Mouse (Mus musculus) embryonic facial prominence, embryonic 13.5 days (tissue): ENCODE data around the gene 1810065E05Rik. TPM values are rescaled to one million over a fixed set of nuclear protein-coding genes. Genes with fewer than 3 reads are reported as not detected.

ENCODE experiments used
- ATAC-seq: fragments of 200-750 bp; cut with Nextera tagmentation; 2 replicates; pipeline ENCODE4 v1.8.0; 2017; ENCODE audit warnings: low read depth; ENCODE audit not compliant: insufficient number of reproducible peaks, insufficient read depth, low FRiP score, low TSS enrichment
- H3K27ac ChIP-seq: fragments of 300-500 bp; sonication (generic); 2 replicates; pipeline ENCODE4 v1.5.1; 2015; ENCODE audit warnings: moderate library complexity, mild to moderate bottlenecking, inconsistent platforms
- H3K27me3 ChIP-seq: fragments of 300-500 bp; sonication (generic); 2 replicates; pipeline ENCODE4 v1.6.1; 2015; ENCODE audit warnings: mild to moderate bottlenecking, inconsistent platforms
- H3K36me3 ChIP-seq: fragments of 300-500 bp; sonication (generic); 2 replicates; pipeline ENCODE4 v1.6.1; 2015; ENCODE audit warnings: mild to moderate bottlenecking, inconsistent platforms
- H3K4me1 ChIP-seq: fragments of 300-500 bp; sonication (generic); 2 replicates; pipeline ENCODE4 v1.6.1; 2015; ENCODE audit warnings: inconsistent platforms
- H3K4me2 ChIP-seq: fragments of 300-500 bp; sonication (generic); 2 replicates; pipeline ENCODE4 v1.6.1; 2015; ENCODE audit warnings: moderate library complexity, mild to moderate bottlenecking, inconsistent platforms
- H3K4me3 ChIP-seq: fragments of 300-500 bp; sonication (generic); 2 replicates; pipeline ENCODE4 v1.5.1; 2015; ENCODE audit warnings: mild to moderate bottlenecking, inconsistent platforms
- H3K9ac ChIP-seq: fragments of 300-500 bp; sonication (generic); 2 replicates; pipeline ENCODE4 v1.6.1; 2015; ENCODE audit warnings: mild to moderate bottlenecking, inconsistent platforms
- H3K9me3 ChIP-seq: fragments of 300-500 bp; sonication (generic); 2 replicates; pipeline ENCODE4 v1.6.1; 2016; ENCODE audit warnings: inconsistent platforms
- WGBS: fragments of 180-500 bp; shearing (Covaris S2); methylation state at CpG from one replicate; pipeline ENCODE4 v1.1.7; 2015; ENCODE audit warnings: mixed read lengths; 5-methylcytosine and 5-hydroxymethylcytosine counted together
- polyA plus RNA-seq: library from polyadenylated mRNA; unstranded; fragments of >200 nt; fragmentation: Nextera tagmentation; extraction: Ambion mirVana; gene quantifications from 2 replicates; pipeline ENCODE4 v1.2.1, GENCODE M21; 2015

The 1810065E05Rik gene
- polyA plus RNA-seq, 1 experiment from 2014 or later: not detected

GRCm38 (mm10) chr11:58452759-58453158 is 31.8 kb downstream of the 1810065E05Rik start, which contains the start of gene Lypd9:
Lypd9 (minus strand) TSS chr11:58452923.
- no peak within 1 kb of the TSS for H3K9ac ChIP-seq
- 94% methylated on average over 9 of the region's 9 CpGs for WGBS
- H3K4me2 ChIP-seq: no peak within 1 kb of the TSS
- H3K9me3 ChIP-seq: peaks cover 5% of the 10 kb centered on the region; the same call in 1 of the 2 replicates
- no peak within 1 kb of the TSS for H3K4me3 ChIP-seq
- peaks cover 6% of the 10 kb centered on the region; the same call in 1 of the 2 replicates for H3K4me1 ChIP-seq
- H3K27ac ChIP-seq: no peak within 1 kb of the TSS
- no peaks in the 10 kb centered on the region for H3K27me3 ChIP-seq
- no peaks in the 10 kb centered on the region for H3K36me3 ChIP-seq
- ATAC-seq: no peak

DNA sequence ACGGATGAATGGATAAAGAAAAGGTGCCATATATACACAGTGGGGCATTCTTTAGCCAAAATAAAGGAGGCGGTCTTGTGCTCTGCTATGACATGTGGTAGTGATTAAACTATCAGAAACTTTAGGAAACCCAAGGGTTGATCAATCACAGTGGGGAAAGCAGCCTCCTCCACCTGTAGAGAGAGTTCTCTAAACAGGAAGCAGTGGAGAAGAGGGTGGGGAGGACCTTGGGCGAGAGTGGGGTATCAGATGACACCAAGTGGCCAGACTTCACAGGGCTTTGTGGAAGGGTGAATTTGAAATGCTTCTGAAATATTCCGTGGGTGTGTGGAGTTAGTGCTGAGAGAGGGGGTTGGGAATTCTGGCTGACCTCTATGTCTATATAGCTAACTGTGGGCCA is 32.7 kb downstream of the 1810065E05Rik start:
- WGBS: 12% methylated on average over 4 of the region's 4 CpGs
- Histone ChIP-seq H3K27me3 (no peaks in the 10 kb centered on the region), H3K9ac (no peak overlapping the region), H3K4me1 (peaks cover 6% of the 10 kb centered on the region; the same call in 1 of the 2 replicates), H3K4me2 (no peak overlapping the region), H3K4me3 (no peak overlapping the region), H3K27ac (no peak overlapping the region), H3K36me3 (no peaks in the 10 kb centered on the region), H3K9me3 (peaks cover 5% of the 10 kb centered on the region; the same call in 1 of the 2 replicates)
- ATAC-seq: no peak

DNA sequence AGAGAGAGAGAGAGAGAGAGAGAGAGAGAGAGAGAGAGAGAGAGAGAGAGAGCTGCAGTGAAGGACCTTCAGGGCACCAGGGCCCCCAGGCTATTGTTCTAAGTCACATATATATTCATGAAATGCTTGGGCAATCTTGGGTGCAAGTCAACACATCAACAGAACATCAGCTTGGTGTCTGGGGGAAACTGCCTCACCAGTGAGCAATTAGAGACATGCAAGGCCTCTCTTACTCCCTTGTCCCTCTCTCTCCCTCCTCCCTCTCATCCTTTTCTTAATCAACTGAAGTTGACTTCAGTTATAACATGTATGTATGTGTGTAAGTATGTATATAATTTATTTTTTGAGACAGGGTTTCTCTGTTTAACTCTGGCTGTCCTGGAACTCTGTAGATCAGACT is 41.3 kb downstream of the 1810065E05Rik start, which contains the start of gene Olfr30:
Gene Olfr30, minus strand, starts transcription at position 101 of the 400 bp plus-strand sequence.
- ATAC-seq: no peak
- H3K27ac ChIP-seq: no peak within 1 kb of the TSS
- no peak within 1 kb of the TSS for H3K4me2 ChIP-seq
- no peak within 1 kb of the TSS for H3K9ac ChIP-seq
- H3K36me3 ChIP-seq: no peaks in the 10 kb centered on the region
- no peaks in the 10 kb centered on the region for H3K4me1 ChIP-seq
- no peaks in the 10 kb centered on the region for H3K27me3 ChIP-seq
- no peak within 1 kb of the TSS for H3K4me3 ChIP-seq
- H3K9me3 ChIP-seq: no peaks in the 10 kb centered on the region

Other genes with a start within 250 kb of the 1810065E05Rik start
- 135 and 138 TPM in 2 replicates for gene Mrpl22, start 249.4 kb upstream of the 1810065E05Rik start, polyA plus RNA-seq
- 3.1 and 3.4 TPM in 2 replicates for gene Igtp, start 221.6 kb upstream of the 1810065E05Rik start, polyA plus RNA-seq
- gene Irgm2, start 221.5 kb upstream of the 1810065E05Rik start, polyA plus RNA-seq: 1.5 and 1.8 TPM in 2 replicates
- gene 4930438A08Rik, start 146.3 kb upstream of the 1810065E05Rik start, polyA plus RNA-seq: not detected in 2 replicates
- 30.6 and 31.4 TPM in 2 replicates for gene Zfp692, start 114.0 kb upstream of the 1810065E05Rik start, polyA plus RNA-seq
- gene Zfp672, start 90.8 kb upstream of the 1810065E05Rik start, polyA plus RNA-seq: 41.2 and 41.9 TPM in 2 replicates
- 33.4 and 34.6 TPM in 2 replicates for gene Sh3bp5l, start 90.4 kb upstream of the 1810065E05Rik start, polyA plus RNA-seq
- 1.3 TPM in 1 of 2 replicates, not detected in the other for gene Lypd8, start 42.1 kb upstream of the 1810065E05Rik start, polyA plus RNA-seq
- gene Gm12253, start 11.4 kb downstream of the 1810065E05Rik start, polyA plus RNA-seq: not detected in 2 replicates
- not detected in 2 replicates for gene Lypd9, start 31.8 kb downstream of the 1810065E05Rik start, polyA plus RNA-seq
- 0.14 TPM in 1 of 2 replicates, not detected in the other for gene Olfr30, start 41.2 kb downstream of the 1810065E05Rik start, polyA plus RNA-seq
- gene Olfr332, start 71.4 kb downstream of the 1810065E05Rik start, polyA plus RNA-seq: not detected in 2 replicates
- gene Olfr331, start 81.5 kb downstream of the 1810065E05Rik start, polyA plus RNA-seq: not detected in 2 replicates
- gene Olfr330, start 113.7 kb downstream of the 1810065E05Rik start, polyA plus RNA-seq: 0.54 TPM in 1 of 2 replicates, not detected in the other
- gene Olfr329-ps, start 125.3 kb downstream of the 1810065E05Rik start, polyA plus RNA-seq: not detected in 2 replicates
- gene Olfr328, start 134.5 kb downstream of the 1810065E05Rik start, polyA plus RNA-seq: 0.10 TPM in 1 of 2 replicates, not detected in the other
- gene Olfr224, start 149.4 kb downstream of the 1810065E05Rik start, polyA plus RNA-seq: not detected in 2 replicates
- not detected in 2 replicates for gene Olfr325, start 156.6 kb downstream of the 1810065E05Rik start, polyA plus RNA-seq
- not detected in 2 replicates for gene Olfr324, start 174.0 kb downstream of the 1810065E05Rik start, polyA plus RNA-seq
- gene 2210407C18Rik, start 195.0 kb downstream of the 1810065E05Rik start, polyA plus RNA-seq: not detected in 2 replicates
- not detected in 2 replicates for gene Olfr323, start 209.4 kb downstream of the 1810065E05Rik start, polyA plus RNA-seq
- gene Trim58, start 219.4 kb downstream of the 1810065E05Rik start, polyA plus RNA-seq: 0.13 and 0.23 TPM in 2 replicates
- gene Olfr322, start 237.7 kb downstream of the 1810065E05Rik start, polyA plus RNA-seq: not detected in 2 replicates